Mouse (Mus musculus): Measurements from ENCODE around the gene Tmem209. TPM values are rescaled to one million over a fixed set of nuclear protein-coding genes. Genes with fewer than 3 reads are reported as not detected.

Tmem209 gene
- polyA plus RNA-seq, 1 experiment from 2014 or later, result 38.2 TPM

DNA sequence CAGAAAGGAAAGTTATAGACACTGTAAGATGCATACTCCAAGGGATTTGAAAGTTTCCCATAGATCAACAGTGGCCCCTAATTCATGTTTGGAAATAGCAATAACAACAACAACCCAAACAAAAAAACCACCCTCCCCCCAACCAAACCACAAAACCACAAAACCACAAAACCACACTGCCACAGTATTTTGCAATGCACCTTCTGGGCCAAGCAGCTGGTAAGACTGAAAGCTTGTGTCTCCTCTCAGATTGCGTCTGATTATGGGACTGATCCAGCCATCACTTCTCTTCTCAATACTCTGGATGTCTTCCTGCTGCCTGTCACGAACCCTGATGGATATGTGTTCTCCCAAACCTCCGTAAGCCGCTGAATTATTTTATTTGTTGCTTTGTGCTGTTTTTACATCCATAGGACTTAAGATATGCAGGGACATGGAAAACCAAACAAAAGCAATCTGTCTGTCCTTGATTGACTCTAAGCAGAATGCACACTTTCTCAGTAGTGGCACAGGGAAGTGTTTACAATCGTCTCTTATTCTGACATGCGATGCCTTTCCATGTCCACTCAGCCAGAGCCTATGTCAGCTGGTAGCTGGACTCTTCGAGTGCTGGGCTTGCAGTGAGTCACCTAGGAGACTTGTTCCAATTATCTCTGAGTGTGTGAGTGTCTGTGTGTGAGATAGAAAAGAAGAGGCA lies 41.1 kb upstream of the Tmem209 start:
- 48% methylated on average over 7 of the region's 7 CpGs for WGBS
- no peaks in the 10 kb centered on the region for H3K36me3 ChIP-seq (ENCODE audit: control insufficient read depth, insufficient read depth, low read length)
- no peak overlapping the region for H3K9ac ChIP-seq (replicated peaks; ENCODE audit: low read length)
- peak overlapping the region; percentile 88; the same call in 1 of the 2 replicates for H3K27ac ChIP-seq (replicated peaks; ENCODE audit: low read depth, low read length)
- H3K4me2 ChIP-seq (ENCODE audit: low read length), result no peak overlapping the region
- no peak overlapping the region for H3K4me3 ChIP-seq (replicated peaks; ENCODE audit: low read depth, low read length)
- ATAC-seq (ENCODE audit: low FRiP score, low TSS enrichment) (no peak), DNase-seq (no peak)
- peaks cover 53% of the 10 kb centered on the region for H3K4me1 ChIP-seq (ENCODE audit: control insufficient read depth, insufficient read depth, low read length)
- H3K27me3 ChIP-seq (ENCODE audit: control insufficient read depth, insufficient read depth, low read length), result no peaks in the 10 kb centered on the region
- no peaks in the 10 kb centered on the region for H3K9me3 ChIP-seq (ENCODE audit: control insufficient read depth, low read length)

DNA sequence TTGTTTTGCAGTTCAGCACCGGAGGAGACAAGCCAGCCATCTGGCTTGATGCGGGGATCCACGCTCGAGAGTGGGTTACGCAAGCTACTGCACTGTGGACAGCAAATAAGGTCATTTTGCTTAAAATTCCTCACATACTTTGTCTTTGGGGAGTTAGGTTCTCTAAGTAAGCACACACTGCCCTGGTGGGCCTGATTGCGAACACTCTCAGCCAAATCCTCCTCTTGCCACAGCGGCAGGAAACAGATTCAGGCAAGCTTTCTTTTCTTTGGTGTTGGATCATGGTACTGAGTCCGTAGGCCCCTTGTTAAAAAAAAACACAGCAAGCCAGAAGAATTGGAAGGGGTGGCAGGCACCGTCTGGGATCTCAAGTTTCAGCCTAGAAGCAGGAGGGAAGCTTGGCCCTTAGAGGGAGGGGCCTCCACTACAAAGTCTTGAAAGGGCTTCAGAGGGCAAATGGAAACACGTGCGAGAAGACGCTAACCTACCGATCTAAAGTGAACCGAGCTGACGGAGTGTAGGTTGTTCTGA lies 39.7 kb upstream of the Tmem209 start:
- DNase-seq (peak; percentile 46), ATAC-seq (ENCODE audit: low FRiP score, low TSS enrichment) (no peak)
- WGBS, result 16% methylated on average over 15 of the region's 15 CpGs
- Histone ChIP-seq H3K9me3 (ENCODE audit: control insufficient read depth, low read length) (no peaks in the 10 kb centered on the region), H3K27me3 (ENCODE audit: control insufficient read depth, insufficient read depth, low read length) (no peaks in the 10 kb centered on the region), H3K9ac (replicated peaks; ENCODE audit: low read length) (0 out of 2 replicates have a peak overlapping the region, but pooled peaks have one; percentile 0), H3K36me3 (ENCODE audit: control insufficient read depth, insufficient read depth, low read length) (no peaks in the 10 kb centered on the region), H3K27ac (replicated peaks; ENCODE audit: low read depth, low read length) (peak overlapping the region; percentile 38; the same call in 1 of the 2 replicates), H3K4me1 (ENCODE audit: control insufficient read depth, insufficient read depth, low read length) (peaks cover 55% of the 10 kb centered on the region), H3K4me2 (ENCODE audit: low read length) (no peak overlapping the region), H3K4me3 (replicated peaks; ENCODE audit: low read depth, low read length) (no peak overlapping the region)

DNA sequence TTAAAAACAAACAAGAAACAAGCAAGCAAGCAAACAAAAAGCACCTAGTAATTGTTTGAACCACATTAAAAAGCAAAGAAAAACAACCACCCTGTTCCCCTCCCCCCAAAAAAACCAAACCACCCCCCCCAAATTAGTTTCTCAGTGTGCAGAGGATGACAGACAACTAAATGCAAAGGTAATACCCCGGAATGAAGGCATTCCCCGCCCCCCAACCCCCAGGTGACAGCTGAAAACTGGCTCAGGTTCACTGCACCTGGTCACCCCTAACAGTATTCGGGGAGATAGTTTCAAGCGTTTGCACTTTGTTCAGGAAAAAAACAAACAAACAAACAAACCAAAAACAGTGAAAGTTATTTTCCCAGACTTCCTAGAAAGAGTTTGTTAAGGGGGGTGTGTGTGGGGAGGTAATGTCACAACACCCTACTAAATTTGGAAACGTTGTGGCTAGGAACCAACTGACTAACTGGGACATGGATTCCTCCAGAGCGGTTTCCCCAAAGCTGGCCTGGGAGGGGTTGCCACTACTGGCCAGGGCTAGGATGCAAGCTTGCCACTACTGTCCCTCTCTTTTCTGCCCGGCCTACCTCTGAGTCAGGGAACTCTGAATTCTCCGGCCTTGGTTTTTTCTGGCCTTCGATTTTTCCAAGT lies 38.2 kb upstream of the Tmem209 start:
- ATAC-seq (ENCODE audit: low FRiP score, low TSS enrichment) (no peak), DNase-seq (peak; percentile 31)
- H3K27ac ChIP-seq (replicated peaks; ENCODE audit: low read depth, low read length), result peak overlapping the region; percentile 89; the same call in 1 of the 2 replicates
- H3K9me3 ChIP-seq (ENCODE audit: control insufficient read depth, low read length), result no peaks in the 10 kb centered on the region
- H3K4me1 ChIP-seq (ENCODE audit: control insufficient read depth, insufficient read depth, low read length), result peaks cover 52% of the 10 kb centered on the region
- no peak overlapping the region for H3K4me3 ChIP-seq (replicated peaks; ENCODE audit: low read depth, low read length)
- no peaks in the 10 kb centered on the region for H3K27me3 ChIP-seq (ENCODE audit: control insufficient read depth, insufficient read depth, low read length)
- H3K4me2 ChIP-seq (ENCODE audit: low read length), result peak overlapping the region; percentile 51
- 17% methylated on average over 9 of the region's 9 CpGs for WGBS
- H3K9ac ChIP-seq (replicated peaks; ENCODE audit: low read length), result no peak overlapping the region
- no peaks in the 10 kb centered on the region for H3K36me3 ChIP-seq (ENCODE audit: control insufficient read depth, insufficient read depth, low read length)

DNA sequence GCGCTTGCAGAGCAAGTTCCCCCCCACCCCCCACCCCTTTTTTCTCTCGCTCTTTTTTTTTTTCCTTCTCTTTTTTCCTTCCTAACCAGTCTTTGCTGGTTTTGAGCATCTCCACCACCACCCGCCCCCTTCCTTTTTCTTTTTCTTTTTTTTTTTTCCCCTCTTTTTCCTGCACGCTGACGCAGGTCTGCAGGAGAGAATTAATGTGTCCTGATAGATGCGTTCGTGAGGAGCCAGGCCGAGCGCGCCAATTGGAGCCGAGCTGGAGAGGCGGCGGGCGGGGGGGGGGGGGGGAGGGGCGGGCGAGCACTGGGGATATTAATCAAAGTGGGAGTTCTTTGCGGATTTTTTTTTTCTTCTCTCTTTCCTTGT lies 37.7 kb upstream of the Tmem209 start:
- H3K36me3 ChIP-seq (ENCODE audit: control insufficient read depth, insufficient read depth, low read length), result no peaks in the 10 kb centered on the region
- DNase-seq, result peak; percentile 85
- under 1% methylated on average over 14 of the region's 17 CpGs for WGBS
- peaks cover 47% of the 10 kb centered on the region for H3K4me1 ChIP-seq (ENCODE audit: control insufficient read depth, insufficient read depth, low read length)
- ATAC-seq (ENCODE audit: low FRiP score, low TSS enrichment), result peak; percentile 29; the same call in 1 of the 2 replicates
- peak overlapping the region; percentile 89 for H3K27ac ChIP-seq (replicated peaks; ENCODE audit: low read depth, low read length)
- peak overlapping the region; percentile 51 for H3K4me2 ChIP-seq (ENCODE audit: low read length)
- H3K4me3 ChIP-seq (replicated peaks; ENCODE audit: low read depth, low read length), result peak overlapping the region; percentile 20
- H3K9ac ChIP-seq (replicated peaks; ENCODE audit: low read length), result peak overlapping the region; percentile 39
- no peaks in the 10 kb centered on the region for H3K9me3 ChIP-seq (ENCODE audit: control insufficient read depth, low read length)
- H3K27me3 ChIP-seq (ENCODE audit: control insufficient read depth, insufficient read depth, low read length), result no peaks in the 10 kb centered on the region

DNA sequence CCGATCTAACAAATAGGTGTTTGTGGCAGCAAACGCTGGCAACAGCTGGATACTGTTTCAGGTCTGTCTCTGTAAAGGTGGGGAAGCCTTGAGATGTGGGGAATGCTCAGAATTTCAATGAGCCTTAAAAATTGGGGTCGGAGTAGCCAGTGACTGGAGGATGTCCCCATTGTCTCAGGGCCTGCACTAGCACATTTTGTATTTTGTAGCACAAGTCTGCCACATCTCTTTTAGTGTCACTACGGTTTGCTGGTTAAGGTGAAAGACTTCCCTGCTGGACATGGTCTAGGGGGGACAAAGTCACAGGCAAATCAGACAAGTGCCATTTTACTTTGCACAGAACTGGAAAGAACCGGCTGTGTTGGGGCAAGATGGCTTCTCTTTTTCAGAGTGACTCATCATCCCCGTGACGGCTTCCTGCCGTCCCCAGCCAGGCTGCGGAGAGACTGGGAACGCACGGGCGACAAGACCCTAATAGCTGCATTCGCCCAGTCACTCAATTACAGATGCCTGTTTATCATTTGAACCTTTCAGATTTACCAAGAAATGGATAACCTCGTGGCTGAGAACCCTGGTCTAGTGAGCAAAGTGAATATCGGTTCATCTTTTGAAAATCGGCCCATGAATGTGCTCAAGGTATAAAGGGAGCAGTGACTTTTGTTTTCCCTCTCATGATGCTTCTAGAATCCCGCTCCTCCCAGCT lies 37.1 kb upstream of the Tmem209 start:
- Histone ChIP-seq H3K9me3 (ENCODE audit: control insufficient read depth, low read length) (no peaks in the 10 kb centered on the region), H3K4me1 (ENCODE audit: control insufficient read depth, insufficient read depth, low read length) (peaks cover 42% of the 10 kb centered on the region), H3K36me3 (ENCODE audit: control insufficient read depth, insufficient read depth, low read length) (no peaks in the 10 kb centered on the region), H3K4me3 (replicated peaks; ENCODE audit: low read depth, low read length) (peak overlapping the region; percentile 20), H3K27ac (replicated peaks; ENCODE audit: low read depth, low read length) (peak overlapping the region; percentile 89), H3K9ac (replicated peaks; ENCODE audit: low read length) (peak overlapping the region; percentile 39), H3K4me2 (ENCODE audit: low read length) (peak overlapping the region; percentile 51), H3K27me3 (ENCODE audit: control insufficient read depth, insufficient read depth, low read length) (no peaks in the 10 kb centered on the region)
- peak; percentile 68; the same call in 1 of the 2 replicates for ATAC-seq (ENCODE audit: low FRiP score, low TSS enrichment)
- 6% methylated on average over 17 of the region's 17 CpGs for WGBS
- peak; percentile 79 for DNase-seq

DNA sequence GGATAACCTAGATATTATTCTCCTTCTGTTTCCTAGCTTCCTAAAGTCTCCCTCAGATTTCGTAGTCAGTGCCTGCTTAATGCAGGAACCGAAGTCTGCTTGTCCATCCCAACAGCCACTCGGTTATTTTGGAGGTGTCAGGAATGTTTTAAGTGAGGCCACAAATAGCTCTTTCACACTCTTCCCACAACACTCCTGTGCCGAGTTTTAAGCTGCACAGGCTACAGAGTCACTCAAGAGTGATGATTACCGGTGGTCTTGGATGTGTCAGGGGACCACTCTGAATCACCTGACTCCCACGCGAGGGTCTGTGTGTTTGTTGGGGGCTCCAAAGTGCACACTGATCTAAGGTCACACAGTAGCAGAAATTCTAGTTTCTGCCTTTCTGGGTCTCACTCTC lies 36.1 kb upstream of the Tmem209 start:
- Histone ChIP-seq H3K27me3 (ENCODE audit: control insufficient read depth, insufficient read depth, low read length) (no peaks in the 10 kb centered on the region), H3K27ac (replicated peaks; ENCODE audit: low read depth, low read length) (peak overlapping the region; percentile 89), H3K4me3 (replicated peaks; ENCODE audit: low read depth, low read length) (no peak overlapping the region), H3K36me3 (ENCODE audit: control insufficient read depth, insufficient read depth, low read length) (no peaks in the 10 kb centered on the region), H3K9ac (replicated peaks; ENCODE audit: low read length) (no peak overlapping the region), H3K4me2 (ENCODE audit: low read length) (no peak overlapping the region), H3K4me1 (ENCODE audit: control insufficient read depth, insufficient read depth, low read length) (peaks cover 39% of the 10 kb centered on the region), H3K9me3 (ENCODE audit: control insufficient read depth, low read length) (no peaks in the 10 kb centered on the region)
- DNase-seq, result no peak
- WGBS, result 79% methylated on average over 7 of the region's 7 CpGs
- no peak for ATAC-seq (ENCODE audit: low FRiP score, low TSS enrichment)

DNA sequence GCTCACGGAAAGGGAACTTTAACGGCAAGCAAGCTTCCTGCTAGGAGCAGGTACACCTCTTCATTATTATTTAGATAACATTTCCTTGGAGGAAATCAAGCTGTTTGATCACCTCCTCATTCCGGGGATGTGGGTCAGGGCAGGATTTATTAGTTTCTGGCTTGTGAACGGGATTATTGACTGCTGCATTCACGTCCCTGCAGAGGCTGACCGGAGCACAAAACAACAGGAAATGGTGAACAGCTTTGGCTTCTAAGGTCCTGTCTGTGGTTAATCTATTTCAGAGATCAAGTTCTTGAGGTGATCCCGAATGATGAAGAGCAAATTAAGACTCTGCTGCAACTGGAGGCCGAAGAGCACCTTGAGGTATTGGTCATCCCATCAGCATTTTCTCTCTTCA lies 34.3 kb upstream of the Tmem209 start:
- no peak overlapping the region for H3K9ac ChIP-seq (replicated peaks; ENCODE audit: low read length)
- no peaks in the 10 kb centered on the region for H3K36me3 ChIP-seq (ENCODE audit: control insufficient read depth, insufficient read depth, low read length)
- H3K4me1 ChIP-seq (ENCODE audit: control insufficient read depth, insufficient read depth, low read length), result peaks cover 34% of the 10 kb centered on the region
- H3K27ac ChIP-seq (replicated peaks; ENCODE audit: low read depth, low read length), result no peak overlapping the region
- ATAC-seq (ENCODE audit: low FRiP score, low TSS enrichment) (no peak), DNase-seq (no peak)
- no peaks in the 10 kb centered on the region for H3K9me3 ChIP-seq (ENCODE audit: control insufficient read depth, low read length)
- 39% methylated on average over 8 of the region's 8 CpGs for WGBS
- H3K4me2 ChIP-seq (ENCODE audit: low read length), result no peak overlapping the region
- no peaks in the 10 kb centered on the region for H3K27me3 ChIP-seq (ENCODE audit: control insufficient read depth, insufficient read depth, low read length)
- H3K4me3 ChIP-seq (replicated peaks; ENCODE audit: low read depth, low read length), result no peak overlapping the region

DNA sequence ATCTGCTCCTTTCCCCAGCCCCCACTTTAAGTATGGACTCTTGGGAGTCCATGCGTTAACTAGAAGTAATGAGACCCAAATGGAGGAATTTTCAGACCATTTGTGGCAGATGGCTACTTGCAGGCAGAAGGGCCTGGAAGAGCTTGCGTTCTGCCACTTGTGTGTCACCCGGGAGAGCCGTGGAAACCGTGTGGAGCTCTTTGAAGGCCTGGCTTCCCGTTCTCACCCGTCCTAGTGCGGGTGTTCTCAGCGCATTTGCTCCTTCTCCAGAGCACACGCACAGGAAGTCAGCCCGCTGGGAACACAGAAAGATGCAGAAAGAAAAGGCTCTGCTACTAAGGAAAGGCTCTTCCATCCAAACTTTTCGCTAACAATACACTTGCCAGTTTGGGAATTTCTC lies 33.5 kb upstream of the Tmem209 start:
- whole genome bisulfite sequencing, result 64% methylated on average over 12 of the region's 12 CpGs
- Histone ChIP-seq H3K27ac (replicated peaks; ENCODE audit: low read depth, low read length) (no peak overlapping the region), H3K36me3 (ENCODE audit: control insufficient read depth, insufficient read depth, low read length) (no peaks in the 10 kb centered on the region), H3K9ac (replicated peaks; ENCODE audit: low read length) (no peak overlapping the region), H3K9me3 (ENCODE audit: control insufficient read depth, low read length) (no peaks in the 10 kb centered on the region), H3K27me3 (ENCODE audit: control insufficient read depth, insufficient read depth, low read length) (no peaks in the 10 kb centered on the region), H3K4me1 (ENCODE audit: control insufficient read depth, insufficient read depth, low read length) (peaks cover 27% of the 10 kb centered on the region), H3K4me3 (replicated peaks; ENCODE audit: low read depth, low read length) (no peak overlapping the region), H3K4me2 (ENCODE audit: low read length) (no peak overlapping the region)
- ATAC-seq (ENCODE audit: low FRiP score, low TSS enrichment) (no peak), DNase-seq (peak; percentile 21)
